Mouse (Mus musculus): ENCODE data around the gene Rsu1.

Rsu1 gene

GRCm38 (mm10) chr2:13038772-13039171, 232.4 kb downstream of the Rsu1 start:
- no peak for DNase-seq
